Mouse (Mus musculus) embryonic stem cell, embryonic (primary cell): ENCODE data around the gene Pdgfa.

Experiments used
- CTCF ChIA-PET, 4 experiments: fragments of 300-600 bp in 2 of 4; fragments of 350-600 bp in 2 of 4; sonication (Branson Sonifier 250); formaldehyde crosslinking; loops; one replicate each; lab custom pipeline; 2022; ENCODE audit warnings: inconsistent platforms in 2 of 4; lab: Charles Lee
- POLR2A ChIA-PET, 4 experiments: fragments of 300-600 bp in 2 of 4; fragments of 350-600 bp in 2 of 4; sonication (Branson Sonifier 250); formaldehyde crosslinking; loops; one replicate each; lab custom pipeline; 2022; ENCODE audit warnings: antibody characterized with exemption in 4 of 4, inconsistent platforms in 1 of 4; lab: Charles Lee

The Pdgfa gene

GRCm38 (mm10) chr5:138987994-138988393, 9.2 kb downstream of the Pdgfa start:
- CTCF ChIA-PET: interaction anchor here in 2 of 4 experiments (0.5 to 0.6 kb wide), 2 partner anchors 198 to 354 kb away, joined by 3 read pairs; no protein-coding TSS in a partner anchor
- POLR2A ChIA-PET: interaction anchor here in 3 of 4 experiments (0.8 to 12.1 kb wide), 6 partner anchors 9 to 309 kb away, joined by 3 to 110 read pairs (median 13); partner anchors contain the start of gene Pdgfa (in 2 of the 3)

GRCm38 (mm10) chr5:138981921-138982320, 15.2 kb downstream of the Pdgfa start:
- CTCF ChIA-PET: interaction anchor here in 1 of 4 experiments (1.1 kb wide), 1 partner anchor 10 kb away, joined by 3 read pairs; no protein-coding TSS in a partner anchor
- POLR2A ChIA-PET: interaction anchor here (0.7 to 13.4 kb wide), 9 partner anchors 9 to 362 kb away, joined by 3 to 126 read pairs (median 9); partner anchors contain the start of genes Pdgfa (in 1 of the 4) and Zfp68 (in 1 of the 4)

- CTCF ChIA-PET: no interaction called here
- POLR2A ChIA-PET: interaction anchor here in 3 of 4 experiments (1.8 to 13.4 kb wide), 6 partner anchors 11 to 17 kb away, joined by 4 to 126 read pairs (median 64); partner anchors contain the start of gene Pdgfa (in 2 of the 3)
Observed at GRCm38 (mm10) chr5:138980608-138981007, 16.6 kb downstream of the Pdgfa start.

GRCm38 (mm10) chr5:138979840-138980239, 17.3 kb downstream of the Pdgfa start:
- CTCF ChIA-PET: interaction anchor here in 2 of 4 experiments (0.5 to 0.7 kb wide), 2 partner anchors 130 to 132 kb away, joined by 3 to 4 read pairs; no protein-coding TSS in a partner anchor
- POLR2A ChIA-PET: interaction anchor here in 3 of 4 experiments (0.9 to 13.4 kb wide), 9 partner anchors 9 to 225 kb away, joined by 3 to 126 read pairs (median 6); partner anchors contain the start of gene Pdgfa (in 2 of the 3)

- ChIA-PET CTCF (interaction anchor here in 2 of 4 experiments (1.0 kb wide), 2 partner anchors 20 to 527 kb away, joined by 3 to 5 read pairs; no protein-coding TSS in a partner anchor), POLR2A (interaction anchor here in 2 of 4 experiments (0.8 to 13.4 kb wide), 7 partner anchors 13 to 222 kb away, joined by 3 to 126 read pairs (median 33); partner anchors contain the start of gene Pdgfa (in 2 of the 2))
Observed at GRCm38 (mm10) chr5:138977759-138978158, 19.4 kb downstream of the Pdgfa start.

- POLR2A ChIA-PET: interaction anchor here (0.7 to 13.4 kb wide), 16 partner anchors 12 to 171 kb away, joined by 3 to 126 read pairs (median 8); partner anchors contain the start of gene Pdgfa (in 3 of the 4)
- CTCF ChIA-PET: no interaction called here
Observed at GRCm38 (mm10) chr5:138974911-138975485, 22.2 kb downstream of the Pdgfa start.

GRCm38 (mm10) chr5:138973480-138973879, 23.7 kb downstream of the Pdgfa start:
- CTCF ChIA-PET: no interaction called here
- POLR2A ChIA-PET: interaction anchor here (0.6 to 13.4 kb wide), 8 partner anchors 18 to 331 kb away, joined by 3 to 126 read pairs (median 18); partner anchors contain the start of gene Pdgfa (in 3 of the 4)

GRCm38 (mm10) chr5:138971405-138971804, 25.8 kb downstream of the Pdgfa start:
- POLR2A ChIA-PET: interaction anchor here (0.8 to 13.4 kb wide), 10 partner anchors 8 to 203 kb away, joined by 3 to 126 read pairs (median 4); partner anchors contain the start of gene Pdgfa (in 1 of the 4)
- CTCF ChIA-PET: interaction anchor here in 3 of 4 experiments (0.5 to 1.0 kb wide), 3 partner anchors 33 to 114 kb away, joined by 3 read pairs; no protein-coding TSS in a partner anchor

- POLR2A ChIA-PET: interaction anchor here in 2 of 4 experiments (1.2 to 3.8 kb wide), 4 partner anchors 9 to 28 kb away, joined by 3 to 20 read pairs (median 12); partner anchors contain the start of gene Pdgfa (in 1 of the 2)
- CTCF ChIA-PET: interaction anchor here in 1 of 4 experiments (0.6 kb wide), 1 partner anchor 674 kb away, joined by 4 read pairs; no protein-coding TSS in a partner anchor
Observed at GRCm38 (mm10) chr5:138970056-138970490, 27.1 kb downstream of the Pdgfa start.

GRCm38 (mm10) chr5:138966033-138966724, 31.0 kb downstream of the Pdgfa start:
- CTCF ChIA-PET: no interaction called here
- POLR2A ChIA-PET: interaction anchor here in 3 of 4 experiments (0.7 to 1.3 kb wide), 3 partner anchors 25 to 590 kb away, joined by 3 to 7 read pairs (median 5); no protein-coding TSS in a partner anchor

GRCm38 (mm10) chr5:138965590-138965989, 31.6 kb downstream of the Pdgfa start:
- POLR2A ChIA-PET: interaction anchor here in 1 of 4 experiments (1.3 kb wide), 1 partner anchor 25 kb away, joined by 5 read pairs; no protein-coding TSS in a partner anchor
- CTCF ChIA-PET: no interaction called here

GRCm38 (mm10) chr5:138956427-138956833, 40.7 kb downstream of the Pdgfa start:
- ChIA-PET CTCF (no interaction called here), POLR2A (no interaction called here)

GRCm38 (mm10) chr5:138953986-138954385, 43.2 kb downstream of the Pdgfa start:
- POLR2A ChIA-PET: interaction anchor here in 1 of 4 experiments (1.5 kb wide), 1 partner anchor 38 kb away, joined by 3 read pairs; no protein-coding TSS in a partner anchor

GRCm38 (mm10) chr5:138952969-138953368, 44.2 kb downstream of the Pdgfa start:
- ChIA-PET CTCF (no interaction called here), POLR2A (interaction anchor here in 2 of 4 experiments (0.7 to 1.5 kb wide), 4 partner anchors 21 to 177 kb away, joined by 3 to 5 read pairs (median 3); no protein-coding TSS in a partner anchor)

More at GRCm38 (mm10) chr5:138953986-138954385, 43.2 kb downstream of the Pdgfa start:
- CTCF ChIA-PET: interaction anchor here in 1 of 4 experiments (0.7 kb wide), 1 partner anchor 13 kb away, joined by 4 read pairs; no protein-coding TSS in a partner anchor

GRCm38 (mm10) chr5:138951305-138951704, 45.9 kb downstream of the Pdgfa start:
- ChIA-PET POLR2A (interaction anchor here in 1 of 4 experiments (1.2 kb wide), 1 partner anchor 43 kb away, joined by 3 read pairs; no protein-coding TSS in a partner anchor), CTCF (no interaction called here)

- ChIA-PET POLR2A (no interaction called here), CTCF (no interaction called here)
Observed at GRCm38 (mm10) chr5:138949165-138949564, 48.0 kb downstream of the Pdgfa start.

GRCm38 (mm10) chr5:138948031-138948980, 48.9 kb downstream of the Pdgfa start:
- POLR2A ChIA-PET: interaction anchor here in 2 of 4 experiments (0.6 to 0.9 kb wide), 3 partner anchors 43 to 155 kb away, joined by 3 to 4 read pairs (median 3); no protein-coding TSS in a partner anchor
- CTCF ChIA-PET: interaction anchor here in 1 of 4 experiments (1.1 kb wide), 1 partner anchor 21 kb away, joined by 3 read pairs; no protein-coding TSS in a partner anchor
